Mouse (Mus musculus): ENCODE results near the gene Nf2.
"Not testable (repeated sequence)": the region's sequence is repeated elsewhere in the genome, so short reads cannot be mapped to it uniquely, and the experiment has no call there.

Gene Nf2

GRCm38 (mm10) chr11:4837342-4837741 lies 12.0 kb downstream of the Nf2 start:
- DNase-seq (ENCODE audit: low spot score in 2 of 2): no peak

GRCm38 (mm10) chr11:4836755-4837154 lies 12.6 kb downstream of the Nf2 start:
- peak in 1 of 2 experiments; percentile 33 for DNase-seq (ENCODE audit: low spot score in 2 of 2)

- no peak for DNase-seq (ENCODE audit: low spot score in 2 of 2)
Observed at GRCm38 (mm10) chr11:4835436-4835835, 13.9 kb downstream of the Nf2 start.

GRCm38 (mm10) chr11:4833295-4833939 lies 15.9 kb downstream of the Nf2 start:
- DNase-seq (ENCODE audit: low spot score in 2 of 2): no peak

DNA sequence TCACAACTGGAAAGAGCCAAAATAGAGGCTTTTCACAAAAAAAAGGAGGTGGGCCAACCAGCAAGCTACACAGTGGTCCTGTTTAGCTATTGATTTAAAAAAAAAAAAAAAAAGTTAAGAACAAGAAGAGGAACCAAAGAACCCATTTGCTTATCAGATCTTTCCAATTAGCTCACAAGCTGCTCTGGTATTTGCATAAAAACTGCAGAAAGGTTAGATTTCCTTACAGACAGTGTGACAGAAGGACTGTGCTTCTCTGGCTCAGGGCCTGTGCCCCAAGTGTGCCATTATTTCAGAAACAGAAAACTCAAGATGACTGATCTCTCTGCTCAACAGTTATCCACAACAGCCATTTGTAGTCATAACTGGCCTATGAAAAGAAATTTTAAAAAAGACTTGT lies 18.3 kb downstream of the Nf2 start:
- no peak for DNase-seq (ENCODE audit: low spot score in 2 of 2)

DNA sequence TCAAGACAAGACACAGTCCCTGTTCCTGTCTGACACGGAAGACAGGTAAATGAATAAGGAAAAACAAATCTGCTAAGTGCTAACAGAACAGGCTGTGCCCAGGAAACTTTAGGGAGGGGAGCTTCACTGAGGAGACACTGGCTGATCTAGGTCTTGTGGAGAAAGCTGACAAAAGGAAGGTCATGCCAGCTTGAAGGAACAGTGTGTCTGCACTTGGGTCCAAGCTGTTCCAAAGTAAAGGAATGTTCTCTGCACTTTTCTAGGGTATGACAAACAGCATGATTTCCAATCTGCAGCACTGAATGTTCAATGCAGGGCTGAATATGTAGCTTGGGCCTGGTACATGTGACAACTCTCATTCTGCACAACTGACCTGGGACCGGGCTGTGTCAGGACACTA lies 21.4 kb downstream of the Nf2 start:
- no peak for DNase-seq (ENCODE audit: low spot score in 2 of 2)

- DNase-seq (ENCODE audit: low spot score in 2 of 2): no peak
Observed at GRCm38 (mm10) chr11:4827340-4827739, 22.0 kb downstream of the Nf2 start.

- DNase-seq (ENCODE audit: low spot score in 2 of 2): no peak
Observed at GRCm38 (mm10) chr11:4826152-4826778, 23.1 kb downstream of the Nf2 start.

DNA sequence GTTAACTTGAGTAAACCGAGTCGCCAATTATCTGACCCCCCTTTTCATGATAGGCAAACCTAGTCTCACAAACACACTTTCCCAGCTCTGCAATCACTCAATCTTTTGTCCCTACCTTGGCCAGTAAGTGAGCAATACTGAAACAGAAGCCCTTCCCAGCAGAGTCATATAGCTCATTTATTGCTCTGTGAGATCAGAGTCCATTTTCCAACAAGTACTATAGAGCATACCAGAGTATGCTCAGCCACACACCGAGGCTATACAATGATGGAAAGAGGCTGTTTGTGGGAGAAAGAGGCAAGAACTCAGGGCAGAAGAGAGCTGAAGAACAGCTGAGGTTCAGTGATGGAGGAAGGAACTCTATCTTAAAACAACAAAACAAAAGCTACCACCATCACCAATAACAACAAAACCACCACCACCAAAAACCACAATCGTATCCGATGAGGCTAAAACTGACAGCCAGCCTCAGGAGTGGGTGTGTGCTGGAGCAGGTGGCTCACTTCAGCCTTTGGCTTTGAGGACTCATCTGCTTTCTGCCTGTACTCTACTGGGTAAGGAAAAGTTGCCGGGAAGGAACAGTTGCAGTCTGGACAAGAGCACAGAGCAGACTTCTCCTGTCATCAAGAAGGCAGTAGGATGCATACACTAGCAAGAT lies 25.6 kb downstream of the Nf2 start:
- no peak for DNase-seq (ENCODE audit: low spot score in 2 of 2)

- not testable (repeated sequence) for DNase-seq (ENCODE audit: low spot score in 2 of 2)
Observed at GRCm38 (mm10) chr11:4822446-4822842, 26.9 kb downstream of the Nf2 start.

DNA sequence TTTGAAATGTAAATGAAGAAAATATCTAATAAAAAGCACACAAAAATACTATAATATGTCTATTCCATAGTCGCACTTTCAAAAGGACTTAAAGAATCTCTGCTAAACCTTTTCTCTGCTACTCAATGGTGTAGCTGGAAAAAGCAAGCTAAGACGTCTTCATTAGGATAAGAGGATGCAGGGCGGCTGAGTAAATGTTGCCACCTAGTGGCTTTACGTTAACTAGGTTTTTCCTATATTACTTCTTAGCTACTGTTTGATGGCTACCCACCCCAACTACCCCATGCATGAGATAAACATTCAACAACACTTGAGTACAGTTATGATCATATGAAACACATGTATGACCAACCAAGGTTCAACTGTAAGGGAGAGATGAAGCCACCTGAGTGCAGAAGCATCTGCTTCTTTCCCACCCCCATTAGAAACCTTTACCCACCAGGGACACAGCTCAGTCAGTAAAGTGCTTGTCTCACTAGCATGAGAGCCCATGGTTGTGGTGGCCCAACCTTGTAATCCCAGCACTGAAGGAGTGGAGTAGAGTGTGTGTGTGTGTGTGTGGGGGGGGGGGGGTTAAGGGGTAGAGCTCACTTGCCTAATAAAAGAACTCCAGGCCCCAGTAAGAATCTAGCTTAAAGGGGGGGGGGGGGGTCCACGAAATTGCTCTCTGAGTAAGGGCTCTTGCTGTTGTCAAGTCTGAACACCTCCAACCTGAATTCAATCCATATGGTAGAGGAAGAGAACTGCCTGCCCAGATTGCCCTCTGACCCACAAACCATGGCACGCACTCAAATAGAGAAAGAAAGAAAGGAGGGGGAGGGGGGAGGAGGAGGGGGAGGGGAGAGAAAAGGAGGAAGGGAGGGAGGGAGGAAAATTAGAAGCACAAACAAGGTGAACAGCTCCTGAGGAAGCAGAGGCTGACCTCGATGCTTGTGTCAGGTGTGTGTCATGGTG lies 27.6 kb downstream of the Nf2 start:
- peak in 1 of 2 experiments; percentile 42 for DNase-seq (ENCODE audit: low spot score in 2 of 2)

GRCm38 (mm10) chr11:4814507-4815450 lies 34.6 kb downstream of the Nf2 start:
- peak in 1 of 2 experiments; percentile 17 for DNase-seq (ENCODE audit: low spot score in 2 of 2)

GRCm38 (mm10) chr11:4808311-4808710 lies 41.0 kb downstream of the Nf2 start:
- no peak for DNase-seq (ENCODE audit: low spot score in 2 of 2)

DNA sequence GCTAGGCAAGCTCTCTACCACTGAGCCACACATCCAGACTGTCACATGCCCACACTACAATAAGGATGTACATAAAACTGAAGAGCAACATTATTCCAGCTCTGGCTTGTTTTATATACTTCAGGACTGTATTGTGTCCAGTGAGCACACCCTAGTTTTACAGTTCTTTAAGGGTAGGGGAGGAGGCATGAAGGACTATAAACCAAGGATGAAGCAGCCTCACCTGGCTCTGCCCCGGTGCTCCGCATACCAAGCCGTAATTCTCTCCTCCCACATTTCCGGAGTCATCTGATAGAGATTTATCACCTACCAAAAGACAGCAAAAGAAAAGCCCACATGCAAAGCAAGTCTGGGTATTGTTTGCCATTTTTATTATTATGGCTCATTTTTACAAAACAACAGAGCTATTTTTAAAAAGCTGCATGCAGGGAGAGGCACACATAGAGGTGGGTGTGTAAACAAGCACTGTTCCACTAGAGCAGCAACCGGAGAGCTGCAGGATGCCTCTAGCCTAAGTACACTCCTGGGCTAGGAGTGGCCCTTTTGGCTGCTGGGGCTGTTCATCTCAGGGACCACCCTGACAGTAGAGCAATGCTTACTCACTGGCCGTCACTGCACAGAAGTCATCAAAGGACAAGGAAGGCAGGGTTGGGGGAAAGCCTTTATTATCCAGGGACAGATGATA lies 43.2 kb downstream of the Nf2 start:
- DNase-seq (ENCODE audit: low spot score in 2 of 2): no peak

- DNase-seq (ENCODE audit: low spot score in 2 of 2): no peak
Observed at GRCm38 (mm10) chr11:4804921-4805562, 44.3 kb downstream of the Nf2 start.

DNA sequence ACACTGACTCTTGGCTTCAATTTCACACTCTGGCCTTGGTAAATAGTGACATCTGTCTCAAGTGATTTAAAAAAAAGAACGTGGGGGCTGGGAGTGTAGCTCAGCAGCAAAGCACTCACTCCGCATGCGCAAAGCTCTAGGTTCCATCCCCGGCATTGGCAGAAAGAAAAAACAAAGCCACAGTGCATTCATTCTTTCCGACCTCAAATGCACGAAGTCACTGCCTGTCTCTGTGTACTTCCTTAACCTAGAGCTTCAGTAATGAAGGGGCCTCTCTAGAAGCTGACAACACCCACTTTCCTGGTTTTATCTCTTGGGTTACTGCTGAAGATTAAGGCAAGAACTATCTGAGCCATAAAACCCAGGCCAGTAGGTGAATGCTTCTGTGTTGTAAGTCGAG lies 45.4 kb downstream of the Nf2 start:
- DNase-seq (ENCODE audit: low spot score in 2 of 2): no peak

- no peak for DNase-seq (ENCODE audit: low spot score in 2 of 2)
Observed at GRCm38 (mm10) chr11:4803426-4803825, 45.9 kb downstream of the Nf2 start.

DNA sequence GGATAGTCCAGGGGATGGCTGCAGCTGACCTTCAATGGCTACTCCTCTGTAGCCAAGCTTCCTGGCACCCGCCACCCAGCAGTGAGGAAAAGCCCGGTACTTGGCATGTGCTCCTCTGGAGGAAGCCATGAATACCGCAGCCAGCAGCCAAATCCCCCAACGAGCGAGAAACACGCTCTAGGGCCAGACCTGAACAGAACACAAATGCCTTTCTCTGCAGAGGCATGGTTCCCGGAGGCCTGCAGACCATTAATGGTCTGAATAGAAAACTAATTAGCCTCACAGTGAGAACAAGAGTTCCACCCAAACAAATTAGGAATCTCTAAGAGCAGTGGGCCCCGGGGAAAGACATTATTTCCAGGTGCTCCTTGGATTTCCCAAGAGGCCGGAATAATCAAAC lies 46.3 kb downstream of the Nf2 start:
- peak; percentile 39 to 69 for DNase-seq (ENCODE audit: low spot score in 2 of 2)

GRCm38 (mm10) chr11:4802401-4802800 lies 46.9 kb downstream of the Nf2 start:
- DNase-seq (ENCODE audit: low spot score in 2 of 2): not testable (repeated sequence)

GRCm38 (mm10) chr11:4800654-4801053 lies 48.7 kb downstream of the Nf2 start:
- no peak for DNase-seq (ENCODE audit: low spot score in 2 of 2)
